Mouse (Mus musculus) c-Kit-positive CD71-negative TER-119-negative erythroid progenitor cells, embryonic 14.5 days (primary cell): ENCODE measurements around the gene Spata16.
"Not testable (repeated sequence)": the region's sequence is repeated elsewhere in the genome, so short reads cannot be mapped to it uniquely, and the experiment has no call there.

Experiments
- DNase-seq: peaks from one replicate; pipeline ENCODE4 v3.0.0-alpha.2; 2013; ENCODE audit warnings: low read depth

Spata16 gene

GRCm38 (mm10) chr3:26637402-26637801 is at the start of gene Spata16:
Spata16 (plus strand) TSS chr3:26637620.
- no peak for DNase-seq

- DNase-seq: no peak
Measured at GRCm38 (mm10) chr3:26604861-26605260, 32.6 kb upstream of the Spata16 start.

DNA sequence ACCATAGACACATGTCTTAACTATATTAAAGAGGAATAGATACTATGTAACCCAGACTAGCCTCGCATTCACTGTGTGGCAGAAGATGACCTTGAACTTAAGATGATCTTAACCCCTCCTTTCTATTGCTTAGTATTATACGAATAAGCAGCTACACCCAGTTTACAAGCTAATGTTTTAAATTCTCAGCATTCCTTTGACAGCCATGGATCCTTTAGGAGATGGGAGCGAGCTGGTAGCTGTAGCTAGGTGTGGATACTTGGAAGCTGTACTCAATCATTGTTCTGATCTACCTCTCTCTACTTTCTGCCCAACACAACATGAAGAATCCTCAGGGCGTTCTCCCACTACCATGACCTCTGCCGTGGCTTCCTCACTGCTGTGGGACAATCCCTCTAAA is 28.9 kb upstream of the Spata16 start:
- DNase-seq: no peak

DNA sequence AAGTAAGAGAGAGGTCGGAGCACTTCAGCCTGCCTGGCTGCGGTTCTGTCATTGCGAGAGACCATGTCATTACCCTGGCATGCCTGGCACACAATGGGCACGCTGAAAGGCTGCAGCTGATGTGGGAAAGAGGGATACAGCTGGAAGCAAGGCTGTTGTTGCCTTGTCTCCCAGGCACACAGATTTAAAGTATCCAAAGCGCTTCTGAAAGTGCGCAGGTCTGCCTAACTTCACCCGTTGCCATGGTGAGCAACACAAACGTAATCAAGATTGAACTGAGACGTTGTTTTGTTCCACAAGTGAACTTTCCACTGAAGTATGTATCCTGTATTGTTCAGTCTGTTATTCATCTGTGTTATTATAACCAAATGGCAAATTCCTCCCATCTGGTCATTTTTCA is 1.8 kb downstream of the Spata16 start:
- DNase-seq: no peak

DNA sequence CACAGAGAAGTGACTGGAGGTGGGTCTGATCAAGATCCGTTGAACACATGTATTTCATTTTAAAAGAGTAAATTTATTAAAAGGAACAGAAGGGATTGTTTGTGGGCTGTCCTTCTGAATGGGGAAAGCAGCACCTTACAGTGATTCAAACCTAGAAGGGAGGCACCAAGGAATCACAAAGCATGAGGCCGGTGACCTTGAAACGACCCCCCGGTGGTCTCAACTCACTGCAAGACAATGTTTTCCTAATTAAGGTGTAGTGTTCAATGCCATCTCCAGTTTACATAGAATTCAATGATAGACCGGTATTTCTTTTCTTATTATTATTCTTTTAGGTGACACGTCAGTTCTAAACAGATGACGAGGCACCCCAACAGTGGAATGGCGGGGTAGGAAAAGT is 2.4 kb downstream of the Spata16 start:
- DNase-seq: no peak

- DNase-seq: no peak
Measured at GRCm38 (mm10) chr3:26640321-26641075, 3.1 kb downstream of the Spata16 start.

DNA sequence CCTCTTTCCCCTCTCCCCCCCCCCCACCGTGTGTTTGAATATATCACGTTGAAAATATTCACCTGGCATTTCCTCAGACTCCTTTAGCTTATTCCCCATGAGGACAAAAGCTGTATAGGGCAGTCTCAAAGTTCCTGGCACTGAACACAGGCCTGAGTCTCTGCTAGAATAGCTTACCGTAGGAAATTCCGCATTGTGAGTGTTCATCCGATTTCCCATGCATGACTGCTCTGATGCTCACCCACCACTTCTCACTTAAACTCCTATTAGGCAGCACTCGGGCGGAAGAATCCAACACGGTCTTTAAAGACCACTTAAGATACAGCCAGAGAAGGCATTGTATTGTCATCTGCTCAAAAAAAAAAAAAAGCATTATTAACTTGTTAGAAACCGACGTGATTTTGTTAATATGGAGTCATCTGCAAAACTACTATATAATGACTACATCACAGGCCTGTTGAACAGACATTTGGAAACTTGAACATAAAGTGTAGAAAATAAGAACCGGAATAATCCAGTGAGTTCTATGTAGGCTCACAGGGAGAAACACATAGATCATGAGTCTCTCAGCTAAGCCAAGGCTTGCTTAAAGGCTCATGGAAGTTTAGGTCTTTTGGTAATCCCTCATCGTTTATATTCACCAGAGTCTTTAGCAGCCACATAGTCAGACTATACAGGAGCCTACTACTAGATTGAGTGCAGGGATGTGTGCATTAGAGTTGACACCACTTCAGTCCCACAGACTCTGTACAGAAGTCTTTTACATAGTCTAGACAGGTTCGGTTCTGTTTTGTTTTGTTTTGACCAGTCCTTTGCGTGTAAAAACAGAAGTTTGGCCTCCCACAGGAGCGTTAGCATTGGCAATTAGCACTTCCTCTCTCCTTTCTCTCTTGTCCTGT is 4.2 kb downstream of the Spata16 start:
- DNase-seq: no peak

DNA sequence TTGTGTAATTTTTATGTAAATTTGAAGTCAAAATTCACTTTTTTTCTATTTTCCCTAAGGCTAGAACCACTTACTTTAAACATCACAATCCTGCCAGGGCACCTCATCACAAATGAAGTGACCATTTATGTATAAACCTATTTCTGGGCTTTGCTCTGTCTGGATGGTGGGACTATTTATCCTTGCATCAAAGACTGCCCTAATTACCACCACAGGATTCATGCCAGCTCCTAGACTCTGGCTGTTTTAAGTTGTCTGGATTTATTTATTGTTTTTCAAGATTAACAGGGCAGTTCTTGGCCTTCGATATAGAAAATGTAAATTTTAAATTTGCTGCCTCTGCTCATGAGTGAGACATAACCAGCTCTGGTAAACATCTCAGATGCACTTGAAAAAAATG is 6.7 kb downstream of the Spata16 start:
- DNase-seq: no peak

DNA sequence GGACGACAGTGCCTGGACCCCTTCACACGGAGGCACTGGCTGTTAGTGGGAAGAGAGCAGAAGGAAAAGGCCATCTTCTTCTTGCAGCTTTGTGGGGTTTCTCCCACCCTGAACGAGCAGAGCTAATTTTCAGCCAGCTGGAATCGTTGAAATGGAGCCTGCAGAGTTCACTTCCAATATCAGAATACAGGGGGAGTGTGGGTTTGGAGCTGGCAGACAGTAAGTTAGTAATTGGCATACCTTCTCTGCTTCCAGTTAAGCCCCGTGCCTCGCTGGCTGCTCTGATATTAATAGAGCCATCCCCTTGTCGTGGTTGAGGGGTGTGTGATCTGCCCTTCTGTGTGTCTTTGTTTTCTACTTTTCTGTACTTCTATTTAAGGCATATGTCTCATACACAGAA is 9.4 kb downstream of the Spata16 start:
- DNase-seq: no peak

DNA sequence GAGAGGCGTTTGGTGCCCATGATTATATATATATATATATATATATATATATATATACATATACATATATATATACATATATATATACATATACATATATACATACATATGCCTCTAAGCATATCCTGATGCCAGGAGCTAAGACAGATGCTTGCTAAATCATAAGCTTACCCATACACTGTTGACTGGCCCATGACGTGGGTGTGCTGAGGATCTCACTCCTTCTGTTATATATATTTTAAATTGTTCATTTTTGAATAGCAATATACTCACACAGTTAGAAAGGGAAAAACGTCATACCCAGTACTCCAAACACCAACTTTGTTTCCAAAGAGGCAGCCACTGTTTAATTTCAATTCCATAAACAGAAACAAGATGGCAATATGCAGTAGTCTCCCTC is 48.4 kb downstream of the Spata16 start:
- no peak for DNase-seq

GRCm38 (mm10) chr3:26709492-26709891 is 72.1 kb downstream of the Spata16 start:
- not testable (repeated sequence) for DNase-seq

DNA sequence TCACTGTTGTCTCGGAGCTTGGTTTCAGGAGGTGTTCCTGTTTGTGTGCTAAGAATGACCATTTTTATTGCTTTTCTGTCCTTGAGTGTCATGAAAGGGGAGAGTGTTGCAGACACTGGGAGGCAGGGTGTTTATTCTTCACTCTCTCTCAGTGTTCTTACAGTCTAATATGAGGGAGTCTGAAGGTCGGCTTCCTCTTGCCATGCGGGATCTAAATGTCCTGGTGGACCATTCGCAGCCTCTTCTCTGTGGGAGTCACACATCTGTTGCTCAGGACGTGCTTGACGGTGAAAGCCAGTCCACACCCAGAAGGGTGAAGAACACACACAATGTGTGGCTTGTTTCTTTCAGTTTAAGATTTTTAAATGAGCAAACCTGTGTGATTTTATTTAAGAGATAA is 90.1 kb downstream of the Spata16 start:
- DNase-seq: no peak

DNA sequence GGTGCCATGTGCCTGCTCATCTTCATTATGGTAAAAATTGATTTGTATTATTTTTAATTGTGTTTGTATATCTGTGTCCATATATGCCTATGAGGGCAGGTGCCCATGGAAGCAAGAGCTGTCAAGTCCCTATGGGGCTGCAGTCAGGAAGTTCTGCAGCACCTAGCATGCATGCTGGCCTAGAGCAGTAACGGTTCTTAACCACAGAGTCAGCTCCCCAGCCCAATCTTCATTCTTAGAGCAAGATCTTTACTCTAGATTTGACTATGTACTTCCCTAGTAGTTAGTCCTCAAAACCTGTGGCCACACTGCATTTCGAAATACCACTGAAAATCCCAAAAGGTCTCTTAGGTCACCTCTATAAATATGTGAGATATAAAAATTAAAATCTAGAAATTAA is 113.1 kb downstream of the Spata16 start:
- no peak for DNase-seq

DNA sequence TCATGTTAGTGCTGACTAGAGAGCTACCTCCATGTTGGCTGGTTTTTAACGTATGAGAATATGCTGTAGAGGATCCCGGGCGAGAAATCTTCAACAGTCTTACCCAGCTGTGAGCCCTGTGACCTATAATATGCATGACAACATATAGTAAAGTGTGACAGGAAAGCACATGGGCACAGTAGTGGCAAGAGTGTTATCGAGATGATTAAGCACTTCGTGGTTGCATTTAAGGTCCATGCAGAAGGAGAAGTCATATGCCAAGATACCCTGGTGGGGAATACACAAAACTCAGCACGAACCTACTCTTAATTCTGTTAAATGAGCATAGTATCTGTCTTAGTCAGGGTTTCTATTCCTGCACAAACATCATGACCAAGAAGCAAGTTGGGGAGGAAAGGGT is 115.0 kb downstream of the Spata16 start:
- no peak for DNase-seq

- no peak for DNase-seq
Measured at GRCm38 (mm10) chr3:26793334-26794101, 156.1 kb downstream of the Spata16 start.

DNA sequence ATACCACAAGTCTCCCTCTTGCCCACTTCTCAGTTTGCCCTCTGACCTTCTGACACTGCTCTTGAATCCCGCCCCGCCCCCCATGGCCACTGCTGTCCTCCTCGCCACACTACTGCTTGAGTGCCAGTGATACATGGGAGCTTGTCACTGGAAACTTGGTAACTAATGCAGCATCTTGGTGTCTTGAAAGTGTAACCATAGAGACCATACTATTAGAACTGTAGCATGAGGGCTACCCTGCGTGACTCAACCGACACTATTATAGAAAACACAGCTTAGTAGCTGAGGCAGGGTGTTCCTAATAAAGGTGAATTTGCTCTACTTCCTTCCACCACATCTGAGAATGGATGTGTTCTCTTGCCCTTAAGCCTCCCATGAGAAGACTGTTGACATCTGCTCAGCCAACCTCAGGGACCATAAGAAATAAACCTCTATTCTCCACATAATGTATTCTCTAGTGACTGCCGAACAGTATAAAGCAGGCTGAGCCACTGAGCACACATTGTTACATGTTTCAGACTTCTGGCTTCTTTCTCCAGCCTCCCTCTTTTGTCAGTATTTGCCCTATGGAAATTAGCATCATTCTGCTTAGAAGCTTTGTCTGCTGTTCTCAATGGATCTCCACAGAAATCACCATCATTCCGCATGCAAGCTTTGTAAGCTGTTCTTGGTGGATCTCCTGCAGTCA is 158.6 kb downstream of the Spata16 start:
- no peak for DNase-seq

GRCm38 (mm10) chr3:26796954-26797353 is 159.5 kb downstream of the Spata16 start:
- DNase-seq: no peak

GRCm38 (mm10) chr3:26814307-26814706 is 176.9 kb downstream of the Spata16 start:
- DNase-seq: no peak

GRCm38 (mm10) chr3:26815764-26816163 is 178.3 kb downstream of the Spata16 start:
- no peak for DNase-seq

DNA sequence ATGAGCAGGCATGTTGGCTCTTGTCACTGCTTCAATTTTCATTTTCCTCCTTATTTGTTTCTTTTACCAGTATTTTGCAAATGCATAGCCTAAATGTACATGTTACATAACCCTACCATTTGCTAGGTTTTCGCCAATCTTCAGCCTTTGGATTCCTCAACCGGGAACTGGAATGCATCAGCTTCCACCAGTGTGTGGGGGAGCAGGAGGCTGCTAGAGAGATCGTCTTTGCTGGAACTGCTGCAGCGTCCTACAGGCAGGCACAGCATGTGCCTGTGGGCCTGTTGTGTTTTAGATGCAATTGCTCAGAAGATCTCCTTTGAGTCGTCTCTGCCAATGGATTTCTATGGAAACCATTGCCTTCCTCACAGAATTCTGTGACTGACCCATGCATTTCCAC is 182.0 kb downstream of the Spata16 start:
- no peak for DNase-seq

GRCm38 (mm10) chr3:26826958-26827839 is 189.8 kb downstream of the Spata16 start:
- no peak for DNase-seq
